Mouse (Mus musculus) left cerebral cortex, adult 2 months (tissue): ENCODE results near the gene Ttc9. TPM values are rescaled to one million over a fixed set of nuclear protein-coding genes. Genes with fewer than 3 reads are reported as not detected.

Source experiments
- DNase-seq, 2 experiments: peaks; one replicate each; pipeline ENCODE4 v3.0.0; 2021 to 2022; ENCODE audit warnings: low spot score in 2 of 2, mixed read lengths in 1 of 2; ENCODE audit errors: extremely low spot score in 1 of 2
- H3K27ac ChIP-seq: fragments of 200-600 bp; 2 replicates; pipeline ENCODE4 v1.8.1; 2022
- H3K4me3 ChIP-seq: fragments of 200-600 bp; 2 replicates; pipeline ENCODE4 v1.8.1; 2022
- CTCF ChIP-seq: fragments of 200-600 bp; IDR thresholded peaks from 2 replicates; pipeline ENCODE4 v1.8.1; 2022; ENCODE audit warnings: antibody characterized with exemption, mild to moderate bottlenecking, moderate library complexity
- intact Hi-C: fragments of 180-260 bp; cut with DNase I; formaldehyde crosslinking; loops from one replicate; pipeline ENCODE4 v1.15.1; 2025
- total RNA-seq, 2 experiments: library from RNA; stranded (reverse); gene quantifications; 2 replicates each; pipeline ENCODE4 v1.2.3; 2021

Gene Ttc9
- total RNA-seq, 2 experiments from 2014 or later = 49.5 to 50.5 TPM

- no peak overlapping the region for H3K4me3 ChIP-seq
- no peak for DNase-seq
- no peak overlapping the region for H3K27ac ChIP-seq
- intact Hi-C loops = no loop called here
- no peak for TF ChIP-seq CTCF
Measured at GRCm38 (mm10) chr12:81690111-81690510, 59.1 kb downstream of the Ttc9 start.

- no peak for DNase-seq
- intact Hi-C loops = no loop called here
- Histone ChIP-seq H3K27ac (no peak overlapping the region), H3K4me3 (no peak overlapping the region)
- no peak for TF ChIP-seq CTCF
Measured at GRCm38 (mm10) chr12:81690751-81691150, 59.7 kb downstream of the Ttc9 start.

GRCm38 (mm10) chr12:81691177-81691730, 60.2 kb downstream of the Ttc9 start:
- Histone ChIP-seq H3K4me3 (no peak overlapping the region), H3K27ac (no peak overlapping the region)
- TF ChIP-seq CTCF = no peak
- intact Hi-C loops = no loop called here
- DNase-seq = no peak

- no peak for TF ChIP-seq CTCF
- Histone ChIP-seq H3K4me3 (no peak overlapping the region), H3K27ac (no peak overlapping the region)
- intact Hi-C loops = no loop called here
- no peak for DNase-seq
Measured at GRCm38 (mm10) chr12:81698011-81698410, 67.0 kb downstream of the Ttc9 start.

- TF ChIP-seq CTCF = peak; percentile 66
- no peak overlapping the region for H3K4me3 ChIP-seq
- H3K27ac ChIP-seq = no peak overlapping the region
- intact Hi-C loops = loop anchor here (1.0 to 5.0 kb wide), 2 partner anchors 84 to 721 kb away; no protein-coding TSS in a partner anchor
- DNase-seq = no peak
Measured at GRCm38 (mm10) chr12:81702903-81703302, 71.9 kb downstream of the Ttc9 start.

GRCm38 (mm10) chr12:81712618-81713017, 81.6 kb downstream of the Ttc9 start:
- no peak for TF ChIP-seq CTCF
- Histone ChIP-seq H3K4me3 (no peak overlapping the region), H3K27ac (no peak overlapping the region)
- no peak for DNase-seq
- intact Hi-C loops = no loop called here

Other genes starting within 250 kb of the Ttc9 start
- 1 to 10 TPM; 2.9 to 3.3 TPM for gene Adam4, start 209.3 kb upstream of the Ttc9 start, total RNA-seq
- 10 to 100 TPM; 34.5 to 42.1 TPM for gene Cox16, start 146.1 kb upstream of the Ttc9 start, total RNA-seq
- 10 to 100 TPM; 40.1 to 45.6 TPM for gene Gm20498, start 98.3 kb upstream of the Ttc9 start, total RNA-seq
- 10 to 100 TPM; 37.1 to 38.0 TPM for gene Synj2bp, start 98.3 kb upstream of the Ttc9 start, total RNA-seq
- under 1 TPM; 0.29 to 0.35 TPM for gene Adam21, start 62.8 kb upstream of the Ttc9 start, total RNA-seq
- gene Med6, start 36.2 kb upstream of the Ttc9 start, total RNA-seq = 10 to 100 TPM; 26.6 to 31.2 TPM
- 10 to 100 TPM; 63.3 to 68.9 TPM for gene Map3k9, start 149.9 kb downstream of the Ttc9 start, total RNA-seq
- 100 to 1,000 TPM in 1 of 2 experiments, 10 to 100 TPM in 1; 99.3 to 109 TPM for gene Pcnx, start 228.8 kb downstream of the Ttc9 start, total RNA-seq